Mouse (Mus musculus) left cerebral cortex, postnatal 14 days (tissue): ENCODE measurements at regions not wholly inside any gene's neighbourhood (a gene's known extent, or its start where the extent isn't known, plus 50 kb on each side); places are given as distances from the start of the nearest gene placed in this dataset.

Experiments
- DNase-seq, 2 experiments: peaks; one replicate each; pipeline ENCODE4 v3.0.0; 2021 to 2022; ENCODE audit warnings: low spot score in 2 of 2, mixed read lengths in 1 of 2
- intact Hi-C: fragments of 180-260 bp; cut with DNase I; formaldehyde crosslinking; loops from one replicate; pipeline ENCODE4 v1.15.1; 2025

- intact Hi-C loops = no loop called here
- DNase-seq = no peak
These were observed 108.4 kb upstream of the Sox5 start for GRCm38 (mm10) chr6:144890166-144890565.

DNA sequence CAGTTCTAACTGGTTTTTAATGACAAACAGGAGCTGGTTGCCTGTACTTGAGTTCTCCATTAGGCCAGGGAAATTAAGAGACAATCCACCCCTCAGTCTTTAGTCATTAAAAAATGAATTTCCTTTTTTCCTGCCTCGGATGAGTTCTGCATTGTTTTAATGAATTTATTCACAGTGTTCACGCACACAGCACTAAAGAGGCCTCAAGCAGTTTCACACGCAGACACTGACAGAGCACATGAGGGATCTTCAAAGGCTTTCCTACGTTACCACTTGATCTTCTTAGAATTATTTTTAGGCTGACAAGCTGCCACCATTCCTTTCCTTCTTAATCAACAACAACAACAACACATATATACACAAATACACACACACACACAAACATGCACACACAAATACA lies 101.3 kb upstream of the Sox5 start:
- intact Hi-C loops = no loop called here
- no peak for DNase-seq

GRCm38 (mm10) chr6:144880098-144880497 lies 98.3 kb upstream of the Sox5 start:
- no peak for DNase-seq
- intact Hi-C loops = no loop called here

DNA sequence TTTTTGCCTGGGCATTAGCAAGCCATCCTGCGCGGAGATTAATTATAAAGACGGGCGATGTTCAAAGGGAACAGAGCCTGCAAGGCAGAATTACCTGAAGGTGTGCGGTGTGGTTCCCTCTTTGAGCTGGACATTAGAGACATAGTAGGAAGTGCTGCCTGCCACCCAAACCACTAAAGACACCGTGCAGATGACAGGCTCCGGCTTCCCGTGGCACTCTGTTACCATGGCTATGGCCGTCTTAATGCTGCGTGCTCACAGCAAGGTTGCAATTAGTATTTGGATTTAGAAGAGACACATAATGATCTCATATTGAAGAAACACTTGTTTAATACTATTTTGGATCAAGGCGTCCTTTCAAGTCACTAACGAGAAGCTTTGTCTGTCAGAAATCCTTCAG lies 95.0 kb upstream of the Sox5 start:
- no peak for DNase-seq

GRCm38 (mm10) chr6:144875862-144876261 lies 94.1 kb upstream of the Sox5 start:
- DNase-seq = no peak
- intact Hi-C loops = no loop called here

More for the DNA sequence above, 95.0 kb upstream of the Sox5 start:
- intact Hi-C loops = no loop called here

DNA sequence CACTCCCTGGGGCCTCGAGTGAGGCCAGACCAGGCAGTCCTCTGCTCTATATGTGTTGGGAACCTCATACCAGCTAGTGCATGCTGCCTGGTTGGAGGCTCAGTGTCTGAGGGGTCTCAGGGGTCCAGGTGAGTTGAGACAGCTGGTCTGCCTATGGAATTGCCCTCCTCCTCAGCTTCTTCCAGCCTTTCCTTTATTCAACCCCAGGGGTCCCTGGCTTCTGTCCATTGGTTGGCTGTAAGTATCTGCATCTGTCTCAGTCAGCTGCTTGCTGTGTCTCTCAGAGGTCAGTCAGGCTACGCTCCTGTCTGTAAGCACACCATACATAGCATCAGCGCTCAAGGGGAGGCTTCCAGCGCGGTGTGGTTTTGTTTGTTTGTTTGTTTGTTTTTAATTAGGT lies 92.5 kb upstream of the Sox5 start:
- intact Hi-C loops = no loop called here

GRCm38 (mm10) chr6:144870949-144871348 lies 89.2 kb upstream of the Sox5 start:
- no peak for DNase-seq
- intact Hi-C loops = no loop called here

More for the DNA sequence above, 92.5 kb upstream of the Sox5 start:
- DNase-seq = no peak

GRCm38 (mm10) chr6:144867333-144867732 lies 85.6 kb upstream of the Sox5 start:
- intact Hi-C loops = no loop called here
- DNase-seq = peak; percentile 4 to 12

- no peak for DNase-seq
- intact Hi-C loops = no loop called here
These were observed 82.2 kb upstream of the Sox5 start for GRCm38 (mm10) chr6:144864026-144864425.

GRCm38 (mm10) chr6:144863430-144863994 lies 81.7 kb upstream of the Sox5 start:
- intact Hi-C loops = no loop called here
- DNase-seq = no peak

- intact Hi-C loops = no loop called here
- DNase-seq = no peak
These were observed 59.7 kb upstream of the Sox5 start for GRCm38 (mm10) chr6:144841510-144841909.

- intact Hi-C loops = no loop called here
- DNase-seq = no peak
These were observed 57.6 kb upstream of the Sox5 start for GRCm38 (mm10) chr6:144839383-144839782.

DNA sequence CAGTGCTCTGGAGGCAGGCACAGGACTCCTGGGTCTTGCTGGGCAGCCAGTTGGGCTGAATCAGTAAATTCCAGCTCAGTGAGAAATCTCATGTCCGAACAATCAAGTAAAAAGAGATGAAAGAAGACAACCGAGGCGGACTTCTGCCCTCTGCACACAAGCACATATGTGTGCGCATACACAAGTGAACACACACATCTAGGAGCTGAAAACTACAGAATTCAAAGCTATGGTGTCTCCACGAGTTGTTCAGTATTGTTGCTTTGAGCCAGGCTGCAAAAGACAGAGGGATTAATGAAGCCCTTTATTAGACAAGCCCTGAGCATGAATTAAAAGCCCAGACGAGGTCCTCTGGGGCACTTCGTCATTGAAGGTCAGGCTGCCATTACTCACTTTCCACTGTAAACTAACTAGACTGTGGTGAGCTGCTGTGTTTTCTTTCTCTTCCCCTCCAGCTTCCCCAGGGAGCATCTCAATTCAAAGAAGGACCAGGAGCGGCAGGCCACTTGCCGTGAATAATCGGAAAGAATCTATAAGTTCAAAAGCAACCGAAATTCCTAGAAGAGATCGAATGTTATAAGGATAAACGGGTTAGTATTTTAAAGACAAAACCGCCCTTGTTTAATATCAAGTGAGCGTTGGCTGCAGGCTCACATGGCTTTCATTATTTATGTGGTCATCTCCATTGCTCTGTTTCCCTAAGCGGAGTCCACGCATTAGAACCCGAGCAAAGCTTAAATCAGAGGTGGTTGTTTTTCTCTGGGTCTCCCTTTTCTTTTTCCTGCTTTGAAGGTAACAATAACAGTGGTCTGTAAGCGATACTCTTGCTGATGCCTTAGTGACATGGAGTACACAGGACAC lies 52.8 kb upstream of the Sox5 start:
- DNase-seq = no peak
- intact Hi-C loops = no loop called here
